In genomic region chr6:142508663-142509062, GRCm38 (mm10) we compare ENCODE assay signal across 11 mouse cellular contexts. TPM values are rescaled to one million over a fixed set of nuclear protein-coding genes. Genes with fewer than 3 reads are reported as not detected.
DNase-seq lines count a peak whose midpoint lies in the region; ATAC-seq lines count a peak whose summit lies in the region.
"Had no signal": no experiment of that assay in that cellular context is flagged by ENCODE, and none has a peak within 500 bp of the region (broad histone marks: within the 10 kb centered on the region; RNA-seq: fewer than 3 reads in every experiment).

No protein-coding gene starts in this region.

- no peak for ATAC-seq in heart, embryonic 16.5 days (replicated peaks; ENCODE audit: extremely low read depth, insufficient read depth, low FRiP score)
- ATAC-seq in midbrain, embryonic 14.5 days (ENCODE audit: low FRiP score, low TSS enrichment): no peak
- ATAC-seq in embryonic facial prominence, embryonic 14.5 days (ENCODE audit: low read depth): no peak
- ATAC-seq in megakaryocyte progenitor cell, adult 5-6 weeks (replicated peaks; ENCODE audit: poor library complexity): peak; percentile 60

- H3K4me2 ChIP-seq in heart, embryonic 16.5 days (ENCODE audit: low read depth, low read length): peak overlapping the region; percentile 81; the same call in 1 of the 2 replicates
- H3K4me2 ChIP-seq in midbrain, embryonic 14.5 days (ENCODE audit: low read length): no peak overlapping the region; the same call in 1 of the 2 replicates
- peak overlapping the region; percentile 69 for H3K4me2 ChIP-seq in embryonic facial prominence, embryonic 14.5 days (ENCODE audit: low read depth, low read length)

- H3K27me3 ChIP-seq in heart, embryonic 16.5 days (ENCODE audit: control insufficient read depth, insufficient read depth, low read length): no peaks in the 10 kb centered on the region
- H3K27me3 ChIP-seq in midbrain, embryonic 10.5 days (ENCODE audit: low read depth, poor library complexity, severe bottlenecking): peaks cover 45% of the 10 kb centered on the region
- H3K27me3 ChIP-seq in midbrain, embryonic 14.5 days (ENCODE audit: control insufficient read depth, insufficient read depth, low read length): 0 out of 2 replicates have a peak, but pooled peaks cover 3% of the 10 kb centered on the region
- 0 out of 2 replicates have a peak, but pooled peaks cover 6% of the 10 kb centered on the region for H3K27me3 ChIP-seq in embryonic facial prominence, embryonic 14.5 days (replicated peaks; ENCODE audit: control insufficient read depth, insufficient read depth, low read length)

- H3K36me3 ChIP-seq in heart, embryonic 16.5 days (ENCODE audit: control insufficient read depth, insufficient read depth): peaks cover 6% of the 10 kb centered on the region; the same call in 1 of the 2 replicates
- H3K36me3 ChIP-seq in midbrain, embryonic 10.5 days: peaks cover 17% of the 10 kb centered on the region
- 0 out of 2 replicates have a peak, but pooled peaks cover 6% of the 10 kb centered on the region for H3K36me3 ChIP-seq in midbrain, embryonic 14.5 days (ENCODE audit: control insufficient read depth, insufficient read depth, low read length)
- H3K36me3 ChIP-seq in embryonic facial prominence, embryonic 14.5 days (ENCODE audit: control insufficient read depth, insufficient read depth, low read length): 0 out of 2 replicates have a peak, but pooled peaks cover 8% of the 10 kb centered on the region
- H3K36me3 ChIP-seq: embryonic facial prominence, embryonic 15.5 days; G1E had no signal

- intact Hi-C loops in heart, postnatal 36 days (cut with DNase I): no loop called here

- peak overlapping the region; percentile 97 for H3K27ac ChIP-seq in heart, embryonic 16.5 days (ENCODE audit: low read length)
- H3K27ac ChIP-seq in midbrain, embryonic 10.5 days (replicated peaks): peak overlapping the region; percentile 88
- no peak overlapping the region for H3K27ac ChIP-seq in midbrain, embryonic 14.5 days (replicated peaks; ENCODE audit: low read depth, low read length)
- no peak overlapping the region for H3K27ac ChIP-seq in embryonic facial prominence, embryonic 14.5 days (replicated peaks; ENCODE audit: low read depth, low read length)

- 26% methylated on average over 4 of the region's 4 CpGs for WGBS in heart, embryonic 16.5 days
- WGBS in midbrain, embryonic 10.5 days: 12% methylated on average over 4 of the region's 4 CpGs
- 19% methylated on average over 4 of the region's 4 CpGs for WGBS in midbrain, embryonic 14.5 days
- WGBS in embryonic facial prominence, embryonic 14.5 days: 31% methylated on average over 4 of the region's 4 CpGs

- H3K4me1 ChIP-seq in heart, embryonic 16.5 days (ENCODE audit: control insufficient read depth, insufficient read depth, low read length): peaks cover 23% of the 10 kb centered on the region
- H3K4me1 ChIP-seq in midbrain, embryonic 10.5 days: peaks cover 63% of the 10 kb centered on the region
- peaks cover 14% of the 10 kb centered on the region for H3K4me1 ChIP-seq in midbrain, embryonic 14.5 days (ENCODE audit: control insufficient read depth, insufficient read depth, low read length)
- peaks cover 8% of the 10 kb centered on the region; the same call in 1 of the 2 replicates for H3K4me1 ChIP-seq in embryonic facial prominence, embryonic 14.5 days (ENCODE audit: control insufficient read depth, insufficient read depth, low read length)

- no peak overlapping the region for H3K4me3 ChIP-seq in heart, embryonic 16.5 days (ENCODE audit: low read length)
- peak overlapping the region; percentile 72; the same call in 1 of the 2 replicates for H3K4me3 ChIP-seq in midbrain, embryonic 10.5 days
- no peak overlapping the region for H3K4me3 ChIP-seq in midbrain, embryonic 14.5 days (replicated peaks; ENCODE audit: low read depth, low read length)
- no peak overlapping the region for H3K4me3 ChIP-seq in embryonic facial prominence, embryonic 14.5 days (ENCODE audit: low read depth, low read length)

- no peak overlapping the region; the same call in 1 of the 2 replicates for H3K9ac ChIP-seq in heart, embryonic 16.5 days (ENCODE audit: low read length)
- no peak overlapping the region for H3K9ac ChIP-seq in midbrain, embryonic 14.5 days (replicated peaks; ENCODE audit: low read length)
- H3K9ac ChIP-seq in embryonic facial prominence, embryonic 14.5 days (ENCODE audit: low read depth, low read length): no peak overlapping the region

- H3K9me3 ChIP-seq in heart, embryonic 16.5 days (replicated peaks; ENCODE audit: control insufficient read depth, low read length): no peaks in the 10 kb centered on the region
- no peaks in the 10 kb centered on the region for H3K9me3 ChIP-seq in midbrain, embryonic 10.5 days (replicated peaks)
- H3K9me3 ChIP-seq in midbrain, embryonic 14.5 days (ENCODE audit: control insufficient read depth, low read length): no peaks in the 10 kb centered on the region
- H3K9me3 ChIP-seq in embryonic facial prominence, embryonic 14.5 days (ENCODE audit: control insufficient read depth, low read length): no peaks in the 10 kb centered on the region
- H3K9me3 ChIP-seq: embryonic facial prominence, embryonic 15.5 days; G1E had no signal

- no peak for DNase-seq in heart, postnatal 36 days
- DNase-seq in midbrain, embryonic 10.5 days (ENCODE audit: low spot score): no peak
- DNase-seq in midbrain, embryonic 14.5 days: no peak
- no peak for DNase-seq in embryonic facial prominence, embryonic 14.5 days (ENCODE audit: low spot score)
- no peak for DNase-seq in frontal cortex, postnatal 14 days (ENCODE audit: low spot score in 2 of 2)
- DNase-seq: gastrocnemius, postnatal 36 days had no signal

RNA-seq across cellular contexts. Expression of gene Ldhb, which starts 0.9 kb away (rescaled TPM):
- 1,732 and 1,779 TPM in 2 replicates for polyA plus RNA-seq in heart, embryonic 16.5 days (2015; fragmentation: Nextera tagmentation; extraction: Ambion mirVana)
- 1,000 to 10,000 TPM; 2,735 to 2,880 TPM for total RNA-seq in heart, postnatal 36 days (2021)
- 324 and 380 TPM in 2 replicates for polyA plus RNA-seq in midbrain, embryonic 10.5 days (2016; fragmentation: Nextera tagmentation; extraction: Ambion mirVana)
- polyA plus RNA-seq in midbrain, embryonic 14.5 days (2014; fragmentation: Nextera tagmentation; extraction: Ambion mirVana): 486 and 524 TPM in 2 replicates
- 218 and 247 TPM in 2 replicates for polyA plus RNA-seq in embryonic facial prominence, embryonic 14.5 days (2014; fragmentation: Nextera tagmentation; extraction: Ambion mirVana)
- 66.8 and 67.4 TPM in 2 replicates for total RNA-seq in megakaryocyte progenitor cell, adult 5-6 weeks (2015)
- total RNA-seq in megakaryocyte progenitor cell, adult 5-6 weeks (2017): 40.4 and 42.0 TPM in 2 replicates
- total RNA-seq: G1E had no signal
- polyA plus RNA-seq: G1E had no signal

RNA-seq across cellular contexts. Expression of gene Gys2, which starts 35.8 kb away (rescaled TPM):
- polyA plus RNA-seq in heart, embryonic 16.5 days (2015; fragmentation: Nextera tagmentation; extraction: Ambion mirVana): 0.11 TPM in 1 of 2 replicates, not detected in the other
- total RNA-seq in heart, postnatal 36 days (2021): under 1 TPM in 1 of 2 experiments, not detected in 1; 0.50 TPM
- polyA plus RNA-seq in midbrain, embryonic 10.5 days (2016; fragmentation: Nextera tagmentation; extraction: Ambion mirVana): 0.07 and 0.11 TPM in 2 replicates
- polyA plus RNA-seq in midbrain, embryonic 14.5 days (2014; fragmentation: Nextera tagmentation; extraction: Ambion mirVana): not detected in 2 replicates
- not detected in 2 replicates for polyA plus RNA-seq in embryonic facial prominence, embryonic 14.5 days (2014; fragmentation: Nextera tagmentation; extraction: Ambion mirVana)
- not detected in 2 replicates for total RNA-seq in megakaryocyte progenitor cell, adult 5-6 weeks (2015)
- not detected in 2 replicates for total RNA-seq in megakaryocyte progenitor cell, adult 5-6 weeks (2017)
- total RNA-seq: G1E had no signal
- polyA plus RNA-seq: G1E; limb, embryonic 11.5 days had no signal

Comparison
In these comparisons a context has a peak if more than half of its experiments do, and no peak if none do; other contexts are left out.
1. H3K27ac ChIP-seq: peak in heart, embryonic 16.5 days (single experiment) and midbrain, embryonic 10.5 days (single experiment); none in midbrain, embryonic 14.5 days (single experiment) and embryonic facial prominence, embryonic 14.5 days (single experiment).